Mouse (Mus musculus) thymus, adult 2 months (tissue): ENCODE measurements around the gene Tenm1.

Experiments used
- CTCF ChIP-seq: fragments of 200-500 bp; IDR thresholded peaks from 2 replicates; pipeline ENCODE4 v1.5.1; 2012; ENCODE audit warnings: mild to moderate bottlenecking, control low read depth, low read length, moderate library complexity, borderline replicate concordance; ENCODE audit not compliant: control insufficient read depth, poor library complexity, insufficient read depth; ENCODE audit errors: extremely low read depth
- POLR2A ChIP-seq: fragments of 200-500 bp; IDR thresholded peaks from 2 replicates; pipeline ENCODE4 v1.6.1; 2012; ENCODE audit warnings: mild to moderate bottlenecking, low read length, control low read depth, moderate library complexity; ENCODE audit not compliant: control insufficient read depth, poor library complexity, insufficient read depth; ENCODE audit errors: extremely low read depth

DNA sequence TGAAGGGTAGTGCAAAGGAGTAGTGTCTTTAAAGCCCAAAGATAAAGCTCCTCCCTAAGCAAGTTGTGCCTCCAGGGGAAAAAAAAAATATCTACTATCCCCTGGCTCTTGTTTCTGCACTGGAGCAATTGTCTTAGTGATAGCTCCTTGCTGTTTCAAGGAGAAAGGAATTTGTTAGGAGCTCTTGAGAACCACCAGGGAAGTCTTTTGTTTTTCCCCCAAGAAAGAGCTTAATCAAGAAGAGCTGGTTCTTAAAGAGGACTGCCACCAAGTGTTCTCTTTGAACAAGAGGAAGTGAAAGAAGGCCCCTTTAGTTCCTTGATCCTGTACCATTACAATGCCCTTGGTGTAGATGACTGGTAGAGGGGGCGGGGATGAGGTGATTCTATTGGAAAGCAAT lies 56.4 kb downstream of the Tenm1 start:
- TF ChIP-seq CTCF (no peak), POLR2A (no peak)
